Mouse (Mus musculus): ENCODE results near the gene Gbp6. TPM values are rescaled to one million over a fixed set of nuclear protein-coding genes. Genes with fewer than 3 reads are reported as not detected.
"Not testable (repeated sequence)": the region's sequence is repeated elsewhere in the genome, so short reads cannot be mapped to it uniquely, and the experiment has no call there.

The Gbp6 gene
- total RNA-seq (2014; fragmentation: Nextera tagmentation) (not detected in 2 replicates), total RNA-seq (2017) (0.16 TPM in 1 of 2 replicates, not detected in the other), polyA plus RNA-seq (2012) (not detected in 2 replicates)

DNA sequence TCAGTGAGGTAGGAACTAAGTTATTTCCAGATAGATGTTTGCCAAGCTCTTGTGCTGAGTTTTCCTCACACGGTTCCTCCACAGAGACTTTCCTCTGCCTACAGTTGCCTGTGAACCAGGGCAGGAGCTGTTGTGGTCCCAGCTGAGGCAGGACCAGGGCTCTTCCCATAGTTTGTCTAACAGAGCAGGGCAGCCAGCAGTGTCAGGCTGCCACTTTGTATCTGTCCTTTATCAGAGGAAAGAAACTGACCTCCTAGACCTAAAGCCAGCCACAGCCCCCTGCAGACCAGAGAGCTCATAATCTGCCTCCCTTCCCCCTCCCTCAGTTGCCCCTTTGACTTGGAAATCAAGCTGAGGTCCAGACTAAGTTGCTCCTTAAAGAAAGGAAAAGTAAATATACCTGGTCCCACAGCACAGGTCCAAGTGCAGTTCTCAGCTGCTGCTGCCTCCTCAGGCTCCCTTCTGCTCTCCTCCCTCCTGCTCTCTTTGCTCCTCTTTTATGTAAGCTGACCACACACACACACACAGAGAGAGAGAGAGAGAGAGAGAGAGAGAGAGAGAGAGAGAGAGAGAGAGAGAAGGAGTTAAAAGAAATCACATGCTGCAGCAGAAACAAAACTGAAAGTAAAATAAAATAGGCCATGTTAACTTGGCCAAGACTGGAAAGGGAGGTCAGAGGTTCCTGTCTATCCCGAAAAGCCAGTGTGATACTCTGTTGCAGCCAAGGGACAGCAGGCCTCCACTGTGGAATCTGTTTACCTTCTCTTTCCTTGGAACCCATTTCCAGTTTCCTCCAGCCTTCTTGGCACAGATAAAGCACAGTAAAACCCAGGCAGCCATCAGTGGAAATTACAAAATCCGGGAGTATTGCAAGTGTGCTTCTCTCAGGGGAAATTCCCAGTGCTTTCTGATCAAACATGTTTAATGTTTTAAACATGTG, at the start of gene Gbp6, which contains the start of gene Gm43302:
Gbp6 (minus strand) TSS at position 473 of the 940 bp plus-strand sequence.
Gm43302 (minus strand) TSS at position 470 of the 940 bp plus-strand sequence.
- H3K9me3 ChIP-seq (replicated peaks) = peaks cover 10% of the 10 kb centered on the region; the same call in 1 of the 2 replicates
- not testable (repeated sequence) for H3K4me1 ChIP-seq (ENCODE audit: insufficient read depth, low read depth, low read length); H3K4me3 ChIP-seq (ENCODE audit: low read depth, low read length); DNase-seq (ENCODE audit: low spot score); ATAC-seq (ENCODE audit: extremely low read depth, insufficient number of reproducible peaks, low FRiP score, poor library complexity, severe bottlenecking); H3K36me3 ChIP-seq (replicated peaks); H3K27me3 ChIP-seq (ENCODE audit: insufficient read depth, low read length)

DNA sequence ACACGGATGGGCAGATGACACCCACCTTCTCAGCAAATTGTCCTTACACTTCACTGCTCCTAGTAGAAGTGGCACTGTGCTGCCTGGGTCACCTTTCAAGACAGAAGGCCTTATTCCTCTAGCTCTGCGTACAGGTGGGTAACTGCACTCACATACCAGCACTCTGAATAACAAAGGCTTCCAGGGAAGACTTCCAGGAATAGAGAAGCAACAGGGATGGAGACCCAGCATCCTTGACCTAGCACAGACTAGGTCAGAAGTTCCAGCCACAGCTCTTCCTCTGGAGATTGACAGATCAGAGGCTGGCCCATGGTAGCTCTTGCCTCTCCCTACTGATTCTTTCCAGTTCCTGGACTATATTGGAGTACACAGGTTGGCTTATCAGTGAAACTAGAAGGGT, 47.8 kb upstream of the Gbp6 start:
- DNase-seq (ENCODE audit: low spot score) = no peak
- H3K36me3 ChIP-seq (replicated peaks) = no peaks in the 10 kb centered on the region

DNA sequence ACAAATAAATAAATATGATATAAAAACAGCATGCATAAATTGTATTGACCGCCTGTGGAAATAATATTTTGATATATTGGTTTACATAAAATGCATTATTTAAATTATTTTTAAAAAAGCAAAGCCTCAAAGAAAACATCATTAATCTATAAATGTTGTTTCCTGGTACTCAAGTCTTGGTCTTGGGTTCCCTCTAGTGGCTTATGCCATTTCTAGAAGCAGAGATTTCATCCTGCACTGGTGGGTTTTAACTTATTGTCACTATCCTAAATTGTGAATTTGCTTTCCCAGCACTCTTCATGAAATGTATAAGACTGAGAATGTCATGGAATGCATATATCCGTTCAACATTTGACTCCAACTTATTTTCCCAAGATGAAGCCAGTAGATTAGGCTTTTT, 29.0 kb upstream of the Gbp6 start:
- H3K36me3 ChIP-seq (replicated peaks) = no peaks in the 10 kb centered on the region
- no peaks in the 10 kb centered on the region for H3K4me1 ChIP-seq (ENCODE audit: insufficient read depth, low read depth, low read length)
- no peaks in the 10 kb centered on the region for H3K27me3 ChIP-seq (ENCODE audit: insufficient read depth, low read length)
- DNase-seq (ENCODE audit: low spot score) (no peak), ATAC-seq (ENCODE audit: extremely low read depth, insufficient number of reproducible peaks, low FRiP score, poor library complexity, severe bottlenecking) (no peak)
- no peak overlapping the region for H3K4me3 ChIP-seq (ENCODE audit: low read depth, low read length)
- TF ChIP-seq CTCF (IDR thresholded peaks at IDR 0.05; ENCODE audit: low read depth, low read length) (no peak), POLR2AphosphoS5 (IDR thresholded peaks at IDR 0.05; ENCODE audit: insufficient replicate concordance, low read depth, low read length) (no peak), TAL1 (conservative IDR thresholded peaks at IDR 0.05; ENCODE audit: low read depth, low read length) (no peak), GATA1 (IDR thresholded peaks at IDR 0.05; ENCODE audit: borderline replicate concordance, low read length) (no peak), GATA2 (IDR thresholded peaks at IDR 0.05; ENCODE audit: borderline replicate concordance, low read depth, low read length) (no peak)
- no peaks in the 10 kb centered on the region for H3K9me3 ChIP-seq (replicated peaks)

More for the DNA sequence above, 47.8 kb upstream of the Gbp6 start:
- H3K4me1 ChIP-seq (ENCODE audit: insufficient read depth, low read depth, low read length) = no peaks in the 10 kb centered on the region
- H3K4me3 ChIP-seq (ENCODE audit: low read depth, low read length) = no peak overlapping the region
- no peaks in the 10 kb centered on the region for H3K27me3 ChIP-seq (ENCODE audit: insufficient read depth, low read length)
- TF ChIP-seq CTCF (IDR thresholded peaks at IDR 0.05; ENCODE audit: low read depth, low read length) (no peak), TAL1 (conservative IDR thresholded peaks at IDR 0.05; ENCODE audit: low read depth, low read length) (no peak), GATA2 (IDR thresholded peaks at IDR 0.05; ENCODE audit: borderline replicate concordance, low read depth, low read length) (no peak), GATA1 (IDR thresholded peaks at IDR 0.05; ENCODE audit: borderline replicate concordance, low read length) (no peak), POLR2AphosphoS5 (IDR thresholded peaks at IDR 0.05; ENCODE audit: insufficient replicate concordance, low read depth, low read length) (no peak)
- H3K9me3 ChIP-seq (replicated peaks) = 0 out of 2 replicates have a peak, but pooled peaks cover 3% of the 10 kb centered on the region
- ATAC-seq (ENCODE audit: extremely low read depth, insufficient number of reproducible peaks, low FRiP score, poor library complexity, severe bottlenecking) = no peak

DNA sequence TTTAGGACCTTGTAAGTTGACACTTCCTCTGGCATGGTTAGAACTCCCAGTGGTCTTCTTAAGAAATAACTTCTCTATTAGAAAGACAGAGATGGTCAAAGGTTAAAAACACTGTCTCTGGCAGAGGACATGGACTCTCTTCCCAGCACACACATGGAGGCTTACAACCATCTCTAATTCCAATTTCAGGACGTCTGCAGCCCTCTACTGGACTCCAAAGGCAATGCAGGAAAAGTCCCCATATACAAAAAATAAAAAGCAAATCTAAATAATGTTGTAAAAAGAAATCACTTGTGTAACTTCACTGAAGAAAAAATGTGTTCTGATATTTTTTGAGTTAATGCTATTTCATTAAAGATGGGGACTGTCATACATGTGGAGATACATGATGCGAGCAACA, 17.4 kb upstream of the Gbp6 start:
- no peaks in the 10 kb centered on the region for H3K36me3 ChIP-seq (replicated peaks)
- TF ChIP-seq GATA1 (IDR thresholded peaks at IDR 0.05; ENCODE audit: borderline replicate concordance, low read length) (no peak), GATA2 (IDR thresholded peaks at IDR 0.05; ENCODE audit: borderline replicate concordance, low read depth, low read length) (no peak), TAL1 (conservative IDR thresholded peaks at IDR 0.05; ENCODE audit: low read depth, low read length) (no peak), CTCF (IDR thresholded peaks at IDR 0.05; ENCODE audit: low read depth, low read length) (no peak), POLR2AphosphoS5 (IDR thresholded peaks at IDR 0.05; ENCODE audit: insufficient replicate concordance, low read depth, low read length) (no peak)
- no peak for DNase-seq (ENCODE audit: low spot score)
- no peak for ATAC-seq (ENCODE audit: extremely low read depth, insufficient number of reproducible peaks, low FRiP score, poor library complexity, severe bottlenecking)
- no peaks in the 10 kb centered on the region for H3K27me3 ChIP-seq (ENCODE audit: insufficient read depth, low read length)
- H3K4me3 ChIP-seq (ENCODE audit: low read depth, low read length) = no peak overlapping the region
- H3K9me3 ChIP-seq (replicated peaks) = 0 out of 2 replicates have a peak, but pooled peaks cover 2% of the 10 kb centered on the region
- H3K4me1 ChIP-seq (ENCODE audit: insufficient read depth, low read depth, low read length) = no peaks in the 10 kb centered on the region

DNA sequence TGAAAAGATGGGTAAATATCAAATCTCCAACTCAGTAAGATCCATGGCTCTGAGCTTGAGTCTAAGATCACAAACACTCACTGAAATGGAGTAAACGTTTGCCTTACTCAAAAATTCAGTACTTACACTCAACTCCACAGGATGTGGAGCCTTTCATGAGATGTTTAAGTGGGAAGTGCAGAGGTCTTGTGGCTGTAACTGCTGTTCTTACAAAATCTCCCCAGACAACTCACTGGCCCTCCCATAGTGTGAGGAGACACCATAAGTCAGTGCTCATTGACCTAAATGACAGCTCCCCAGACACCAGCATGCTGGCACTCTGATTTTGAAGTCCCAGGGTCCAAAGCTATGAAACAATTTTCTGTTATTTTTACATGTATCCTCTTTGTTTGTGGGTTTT, 15.7 kb upstream of the Gbp6 start:
- not testable (repeated sequence) for H3K27me3 ChIP-seq (ENCODE audit: insufficient read depth, low read length); H3K36me3 ChIP-seq (replicated peaks); DNase-seq (ENCODE audit: low spot score); ATAC-seq (ENCODE audit: extremely low read depth, insufficient number of reproducible peaks, low FRiP score, poor library complexity, severe bottlenecking); H3K4me3 ChIP-seq (ENCODE audit: low read depth, low read length); H3K4me1 ChIP-seq (ENCODE audit: insufficient read depth, low read depth, low read length); H3K9me3 ChIP-seq (replicated peaks)

DNA sequence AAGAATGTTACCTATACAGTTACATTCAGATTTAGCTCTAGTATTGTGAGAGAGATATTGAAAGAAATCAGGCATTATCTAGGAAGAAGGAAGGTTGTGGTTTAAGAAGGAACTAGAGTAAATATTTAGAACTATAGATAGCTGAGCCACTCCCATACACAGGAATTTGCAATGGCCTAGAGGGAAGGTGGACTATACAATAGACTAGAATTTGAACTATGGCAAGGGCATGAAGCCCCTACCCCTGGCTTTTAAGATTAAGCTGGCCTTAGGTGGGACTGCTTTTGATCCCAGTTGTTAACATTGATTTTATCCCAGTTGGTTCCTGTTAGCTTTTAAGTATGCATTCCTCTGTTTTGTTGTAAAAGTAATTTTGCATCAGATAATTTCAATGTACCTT, 13.4 kb upstream of the Gbp6 start:
- ATAC-seq (ENCODE audit: extremely low read depth, insufficient number of reproducible peaks, low FRiP score, poor library complexity, severe bottlenecking); H3K4me3 ChIP-seq (ENCODE audit: low read depth, low read length); H3K36me3 ChIP-seq (replicated peaks); H3K4me1 ChIP-seq (ENCODE audit: insufficient read depth, low read depth, low read length); H3K27me3 ChIP-seq (ENCODE audit: insufficient read depth, low read length); DNase-seq (ENCODE audit: low spot score); H3K9me3 ChIP-seq (replicated peaks): not testable (repeated sequence)

DNA sequence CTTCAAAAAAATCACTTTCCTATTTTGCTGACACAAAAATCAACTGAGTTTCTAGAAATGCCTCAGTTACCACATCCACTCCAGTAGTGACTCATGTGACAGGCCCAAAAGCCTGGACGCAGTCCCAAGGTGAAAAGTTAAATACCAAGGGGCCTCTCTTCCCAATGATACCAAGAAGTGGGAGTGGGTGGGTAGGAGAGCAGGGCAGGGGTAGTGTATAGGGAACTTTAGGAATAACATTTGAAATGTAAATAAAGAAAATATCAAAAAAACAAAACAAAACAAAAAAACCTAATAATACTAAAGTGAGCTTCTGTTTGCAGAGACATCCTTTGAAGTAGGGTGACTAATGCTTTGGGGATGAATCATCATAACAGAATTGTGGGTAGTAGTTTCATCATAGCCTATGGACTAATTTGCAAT, 12.7 kb upstream of the Gbp6 start:
- no peak for DNase-seq (ENCODE audit: low spot score)
- H3K36me3 ChIP-seq (replicated peaks) = no peaks in the 10 kb centered on the region
- no peak for TF ChIP-seq POLR2AphosphoS5 (IDR thresholded peaks at IDR 0.05; ENCODE audit: insufficient replicate concordance, low read depth, low read length)
- no peak for TF ChIP-seq CTCF (IDR thresholded peaks at IDR 0.05; ENCODE audit: low read depth, low read length)
- no peak for TF ChIP-seq TAL1 (conservative IDR thresholded peaks at IDR 0.05; ENCODE audit: low read depth, low read length)
- TF ChIP-seq GATA2 (IDR thresholded peaks at IDR 0.05; ENCODE audit: borderline replicate concordance, low read depth, low read length) = no peak
- TF ChIP-seq GATA1 (IDR thresholded peaks at IDR 0.05; ENCODE audit: borderline replicate concordance, low read length) = no peak
- peaks cover 6% of the 10 kb centered on the region for H3K9me3 ChIP-seq (replicated peaks)
- H3K4me1 ChIP-seq (ENCODE audit: insufficient read depth, low read depth, low read length) = no peaks in the 10 kb centered on the region
- H3K4me3 ChIP-seq (ENCODE audit: low read depth, low read length) = no peak overlapping the region
- no peaks in the 10 kb centered on the region for H3K27me3 ChIP-seq (ENCODE audit: insufficient read depth, low read length)
- ATAC-seq (ENCODE audit: extremely low read depth, insufficient number of reproducible peaks, low FRiP score, poor library complexity, severe bottlenecking) = no peak

DNA sequence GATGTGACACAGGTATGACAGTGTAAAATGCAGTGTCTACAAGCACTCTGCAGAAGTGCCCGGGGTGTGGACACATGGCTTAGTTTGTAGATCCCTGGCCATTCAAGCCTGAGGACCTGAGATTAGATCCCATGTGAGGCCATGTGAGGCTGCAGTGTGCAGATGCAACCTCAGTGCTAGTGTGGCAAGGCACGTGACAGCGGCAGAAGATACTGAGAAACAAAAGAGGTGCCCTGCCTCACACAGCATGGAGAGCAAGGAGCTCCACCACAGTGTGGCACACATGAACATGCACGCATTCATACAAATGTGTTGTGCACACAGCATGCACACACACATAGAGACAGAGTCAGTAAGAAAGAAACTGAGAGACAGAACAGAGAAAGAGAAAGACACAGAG, 12.2 kb upstream of the Gbp6 start:
- not testable (repeated sequence) for H3K9me3 ChIP-seq (replicated peaks); H3K4me1 ChIP-seq (ENCODE audit: insufficient read depth, low read depth, low read length); H3K36me3 ChIP-seq (replicated peaks); ATAC-seq (ENCODE audit: extremely low read depth, insufficient number of reproducible peaks, low FRiP score, poor library complexity, severe bottlenecking); H3K4me3 ChIP-seq (ENCODE audit: low read depth, low read length); DNase-seq (ENCODE audit: low spot score); H3K27me3 ChIP-seq (ENCODE audit: insufficient read depth, low read length)
